Mouse (Mus musculus) liver, adult 2 months (tissue): ENCODE results near the gene Gm11568.

ENCODE experiments used
- CTCF ChIP-seq: fragments of 200-500 bp; IDR thresholded peaks from 2 replicates; pipeline ENCODE4 v1.5.1; 2011; ENCODE audit warnings: low read depth, low read length, control low read depth
- POLR2A ChIP-seq: fragments of 200-500 bp; IDR thresholded peaks from 2 replicates; pipeline ENCODE4 v1.6.1; 2011; ENCODE audit warnings: low read length, control low read depth; ENCODE audit not compliant: insufficient read depth; ENCODE audit errors: extremely low read depth

DNA sequence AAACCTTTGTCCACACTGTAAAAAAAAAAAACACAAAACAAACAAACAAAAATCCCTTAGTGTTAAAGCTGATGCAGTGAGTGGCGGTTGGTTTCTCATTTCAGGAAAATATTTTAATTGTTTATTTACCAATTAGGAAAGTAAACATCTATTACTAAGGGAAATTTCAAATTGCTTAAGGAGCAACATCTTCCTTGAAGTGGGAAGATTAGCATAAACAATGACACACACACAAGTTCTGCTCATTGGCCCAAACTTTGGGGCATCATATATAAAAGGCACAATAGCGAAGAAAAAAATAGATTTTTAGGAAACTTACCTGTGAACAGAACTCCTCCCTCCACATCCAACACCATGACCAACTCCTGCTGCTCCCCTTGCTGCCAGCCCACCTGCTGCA, at the start of gene Gm11568:
- TF ChIP-seq POLR2A (no peak), CTCF (no peak)
